Mouse (Mus musculus) G1E (cell line): ENCODE results near the gene Hlx. TPM values are rescaled to one million over a fixed set of nuclear protein-coding genes. Genes with fewer than 3 reads are reported as not detected.

Experiments
- ATAC-seq: 2 replicates; pipeline ENCODE4 v1.8.0; 2016; ENCODE audit warnings: mild to moderate bottlenecking; ENCODE audit not compliant: insufficient number of reproducible peaks, poor library complexity, low FRiP score, severe bottlenecking; ENCODE audit errors: extremely low read depth
- DNase-seq: peaks from one replicate; pipeline ENCODE4 v3.0.0; 2012; ENCODE audit warnings: low spot score
- H3K27me3 ChIP-seq: 2 replicates; pipeline ENCODE4 v1.6.1; 2012; ENCODE audit warnings: mild to moderate bottlenecking, low read length, inconsistent platforms; ENCODE audit not compliant: insufficient read depth
- H3K36me3 ChIP-seq: replicated peaks from 2 replicates; pipeline ENCODE3; 2012; ENCODE audit warnings: mild to moderate bottlenecking, inconsistent platforms
- H3K4me1 ChIP-seq: 2 replicates; pipeline ENCODE4 v1.6.1; 2012; ENCODE audit warnings: low read depth, low read length, inconsistent platforms, mixed read lengths; ENCODE audit not compliant: insufficient read depth
- H3K4me3 ChIP-seq: 2 replicates; pipeline ENCODE4 v1.5.1; 2012; ENCODE audit warnings: low read depth, mild to moderate bottlenecking, inconsistent platforms, low read length, moderate library complexity, mixed read lengths
- H3K9me3 ChIP-seq: replicated peaks from 2 replicates; pipeline ENCODE4 v1.6.1; 2012; ENCODE audit warnings: inconsistent platforms
- CTCF ChIP-seq: IDR thresholded peaks from 2 replicates; pipeline ENCODE4 v1.5.1; 2012; ENCODE audit warnings: low read depth, low read length, inconsistent platforms, mixed read lengths
- GATA1 ChIP-seq: IDR thresholded peaks from 2 replicates; pipeline ENCODE4 v1.6.1; 2012; ENCODE audit warnings: borderline replicate concordance, low read length, inconsistent platforms, mixed read lengths
- GATA2 ChIP-seq: IDR thresholded peaks from 2 replicates; pipeline ENCODE4 v1.6.1; 2012; ENCODE audit warnings: low read depth, low read length, inconsistent platforms, borderline replicate concordance
- POLR2AphosphoS5 ChIP-seq: IDR thresholded peaks from 2 replicates; pipeline ENCODE4 v1.6.1; 2012; ENCODE audit warnings: low read depth, low read length, inconsistent platforms; ENCODE audit not compliant: insufficient replicate concordance
- TAL1 ChIP-seq: conservative IDR thresholded peaks from 2 replicates; pipeline ENCODE4 v1.6.1; 2012; ENCODE audit warnings: low read depth, low read length, inconsistent platforms, mixed read lengths
- polyA plus RNA-seq: library from polyadenylated mRNA; stranded (reverse); fragments of >175 nt; gene quantifications from 2 replicates; pipeline ENCODE4 v1.2.3, GENCODE M21; 2012
- total RNA-seq, 2 experiments: library from RNA; stranded (forward) in 1 of 2; stranded (reverse) in 1 of 2; fragments of 200-1000 nt in 1 of 2; fragments of >200 nt in 1 of 2; fragmentation: Nextera tagmentation in 1 of 2; gene quantifications; 2 replicates each; pipeline ENCODE4 v1.2.3; 2014 to 2017

Hlx gene
- total and polyA plus RNA-seq, 3 experiments: 1.8 to 22.8 (median 10.9) TPM

DNA sequence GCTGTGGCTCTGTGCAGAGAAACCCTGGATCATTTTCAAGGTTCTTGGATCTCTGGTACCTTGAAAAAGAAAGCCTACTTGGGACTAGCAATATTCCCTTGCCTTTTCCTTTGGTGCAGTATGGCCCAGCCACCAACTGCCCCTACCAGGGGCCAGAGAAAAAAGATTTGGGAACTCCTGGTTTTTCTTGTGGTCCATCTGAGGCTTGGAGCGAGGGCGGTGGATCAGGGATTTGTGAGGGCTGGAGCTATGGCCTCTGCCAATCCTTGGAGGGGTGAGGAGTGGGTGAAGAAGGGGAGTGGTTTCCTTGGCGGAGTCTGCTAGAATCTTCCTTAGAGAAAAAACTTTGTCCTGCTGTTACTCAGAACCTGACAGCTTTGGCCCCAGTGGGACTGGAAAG is 8.5 kb downstream of the Hlx start:
- Histone ChIP-seq H3K9me3 (no peaks in the 10 kb centered on the region), H3K27me3 (peaks cover 57% of the 10 kb centered on the region), H3K36me3 (peaks cover 14% of the 10 kb centered on the region), H3K4me3 (no peak overlapping the region), H3K4me1 (no peaks in the 10 kb centered on the region)
- TF ChIP-seq TAL1 (no peak), POLR2AphosphoS5 (no peak), GATA2 (no peak), CTCF (no peak), GATA1 (no peak)
- ATAC-seq (no peak), DNase-seq (no peak)

DNA sequence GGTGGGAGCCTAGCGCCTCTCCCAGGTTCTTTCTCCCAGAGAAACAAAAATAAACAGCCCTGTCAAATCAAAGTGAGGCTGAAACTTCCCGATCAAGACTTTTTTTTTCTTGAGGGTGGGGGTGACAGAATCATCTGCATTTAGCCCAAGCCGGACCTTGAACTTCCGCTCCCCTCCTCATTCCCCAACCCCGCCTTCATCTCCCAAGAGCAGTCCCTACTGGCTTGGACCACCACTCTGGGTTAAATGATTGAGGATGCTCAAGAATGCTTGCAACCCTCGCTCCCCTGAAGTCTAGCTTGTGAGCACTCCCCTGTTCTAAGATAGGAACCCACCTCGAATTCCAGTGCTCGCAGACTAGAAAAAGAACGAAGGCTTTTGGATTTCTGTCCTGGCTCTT is 11.3 kb downstream of the Hlx start:
- DNase-seq (no peak), ATAC-seq (no peak)
- Histone ChIP-seq H3K27me3 (peaks cover 63% of the 10 kb centered on the region), H3K9me3 (no peaks in the 10 kb centered on the region), H3K36me3 (no peaks in the 10 kb centered on the region), H3K4me1 (no peaks in the 10 kb centered on the region), H3K4me3 (no peak overlapping the region)
- TF ChIP-seq POLR2AphosphoS5 (no peak), TAL1 (no peak), GATA2 (no peak), GATA1 (no peak), CTCF (no peak)

DNA sequence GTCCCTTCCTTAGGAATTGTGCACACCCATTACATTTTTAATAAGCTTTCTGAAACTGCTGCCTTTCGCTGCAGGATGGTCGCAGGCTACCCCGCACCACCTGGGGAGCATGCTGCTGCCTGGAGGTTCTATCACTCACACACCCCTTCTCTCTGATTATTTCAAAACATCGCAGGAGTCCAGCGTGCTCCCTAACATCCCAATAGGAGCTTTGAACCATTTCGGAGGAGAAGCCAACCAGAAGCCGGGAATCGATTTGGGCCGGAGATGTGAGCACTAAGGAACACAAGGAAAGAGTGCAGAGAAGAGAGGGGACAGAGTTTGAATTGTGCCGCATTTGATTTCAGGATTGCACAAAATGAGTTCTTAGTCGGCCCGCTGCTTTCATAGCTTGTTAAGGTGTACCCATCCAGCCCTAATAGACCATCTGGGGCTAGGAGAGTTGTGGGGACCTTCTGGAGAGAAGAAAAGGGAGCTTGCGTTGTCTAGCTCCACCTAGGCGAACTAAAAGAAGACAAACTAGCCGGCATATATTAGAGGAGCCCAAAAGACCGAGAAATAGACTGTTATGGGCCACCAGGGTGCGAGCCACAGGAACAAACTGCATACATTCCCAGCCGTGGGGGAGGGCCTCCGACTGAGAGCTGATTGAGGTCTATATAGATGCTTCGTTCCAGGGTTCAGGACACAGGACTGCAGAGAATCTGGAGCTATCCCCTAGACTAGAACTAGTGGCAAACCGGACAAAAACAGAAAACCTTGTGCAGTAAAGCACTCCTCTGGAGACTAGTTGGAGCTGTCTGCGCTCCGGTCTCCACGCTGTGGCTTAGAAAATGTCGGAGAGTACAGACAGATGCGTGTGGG is 12.0 kb downstream of the Hlx start:
- TF ChIP-seq GATA2 (no peak), GATA1 (no peak), TAL1 (no peak), CTCF (no peak), POLR2AphosphoS5 (no peak)

DNA sequence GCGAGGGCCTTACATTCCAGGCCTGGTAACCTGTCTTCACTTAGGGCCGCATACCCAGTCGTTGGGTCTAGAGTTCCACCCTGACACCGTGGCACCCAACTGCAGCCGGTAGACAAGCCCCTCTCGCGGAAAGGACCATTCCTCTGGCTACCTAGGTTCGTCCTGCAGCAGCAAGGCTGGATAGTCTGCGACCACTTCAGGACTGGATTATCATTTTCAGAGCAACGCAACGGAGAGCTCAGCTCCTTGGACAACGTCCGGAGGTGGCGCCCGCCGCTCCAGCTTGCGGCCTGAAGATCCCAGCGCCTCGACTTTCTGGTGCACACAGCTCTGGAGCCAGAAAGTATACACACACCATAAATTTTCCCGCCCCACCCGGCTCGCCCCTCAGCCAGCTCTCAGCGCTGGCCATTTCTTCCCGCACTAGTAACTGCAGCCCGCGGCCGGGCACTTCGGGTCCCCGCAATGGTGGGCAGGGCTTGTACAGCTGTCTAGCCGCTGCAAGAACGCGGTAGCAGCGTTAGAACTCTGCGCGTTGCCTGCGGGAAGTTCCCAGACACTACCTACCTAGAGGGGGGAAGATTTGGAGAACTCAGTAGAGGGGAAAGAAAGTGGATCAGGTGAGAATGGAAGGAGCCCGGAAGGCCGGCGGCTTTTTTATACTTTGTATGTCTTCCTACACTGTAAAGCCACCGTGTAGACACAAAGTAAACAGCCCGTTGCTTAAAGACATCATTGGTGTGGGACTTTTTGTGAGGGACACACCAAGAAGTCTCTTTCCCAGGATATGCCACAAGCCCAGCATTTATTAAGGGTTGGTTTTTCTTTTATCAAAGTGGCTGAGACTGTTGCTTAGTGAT is 13.9 kb downstream of the Hlx start:
- no peak for TF ChIP-seq GATA1
- no peak for TF ChIP-seq GATA2
- TF ChIP-seq POLR2AphosphoS5: no peak
- no peak for TF ChIP-seq CTCF
- TF ChIP-seq TAL1: no peak
- DNase-seq: no peak
- Histone ChIP-seq H3K4me3 (no peak overlapping the region), H3K4me1 (no peaks in the 10 kb centered on the region), H3K36me3 (no peaks in the 10 kb centered on the region), H3K27me3 (peaks cover 51% of the 10 kb centered on the region), H3K9me3 (no peaks in the 10 kb centered on the region)
- ATAC-seq: no peak

More for the DNA sequence above, 12.0 kb downstream of the Hlx start:
- no peaks in the 10 kb centered on the region for H3K9me3 ChIP-seq
- no peaks in the 10 kb centered on the region for H3K4me1 ChIP-seq
- peaks cover 63% of the 10 kb centered on the region for H3K27me3 ChIP-seq
- DNase-seq (no peak), ATAC-seq (no peak)
- no peaks in the 10 kb centered on the region for H3K36me3 ChIP-seq
- no peak overlapping the region for H3K4me3 ChIP-seq

DNA sequence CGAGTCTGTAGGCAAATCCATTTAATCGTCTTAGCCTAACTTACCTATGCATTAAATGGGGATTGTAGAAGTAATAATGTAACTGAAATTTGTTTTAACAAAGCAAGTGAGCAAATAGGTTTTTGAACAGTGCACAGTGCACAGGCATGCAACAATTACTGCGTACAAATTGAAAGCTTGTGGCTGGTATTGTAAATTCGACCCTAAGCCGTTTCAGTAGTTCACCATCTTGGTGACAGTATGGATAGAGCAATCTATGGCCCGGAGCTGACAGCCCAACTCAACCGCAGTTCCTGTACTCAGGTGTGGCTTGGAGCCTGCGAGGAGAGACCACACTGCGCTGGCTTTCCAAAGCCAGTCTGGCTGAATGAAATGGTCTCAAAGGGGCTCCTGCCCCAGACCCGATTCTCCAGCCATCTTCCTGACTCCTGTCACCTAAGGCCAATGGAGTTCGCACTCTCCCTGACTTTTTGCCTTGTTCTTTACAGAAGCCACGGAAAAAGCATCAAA is 14.7 kb downstream of the Hlx start:
- no peak for DNase-seq
- Histone ChIP-seq H3K4me3 (no peak overlapping the region), H3K27me3 (peaks cover 44% of the 10 kb centered on the region), H3K4me1 (no peaks in the 10 kb centered on the region), H3K36me3 (no peaks in the 10 kb centered on the region), H3K9me3 (no peaks in the 10 kb centered on the region)
- TF ChIP-seq GATA1: no peak
- TF ChIP-seq GATA2: no peak
- no peak for TF ChIP-seq TAL1
- TF ChIP-seq CTCF: no peak
- no peak for TF ChIP-seq POLR2AphosphoS5
- no peak for ATAC-seq

DNA sequence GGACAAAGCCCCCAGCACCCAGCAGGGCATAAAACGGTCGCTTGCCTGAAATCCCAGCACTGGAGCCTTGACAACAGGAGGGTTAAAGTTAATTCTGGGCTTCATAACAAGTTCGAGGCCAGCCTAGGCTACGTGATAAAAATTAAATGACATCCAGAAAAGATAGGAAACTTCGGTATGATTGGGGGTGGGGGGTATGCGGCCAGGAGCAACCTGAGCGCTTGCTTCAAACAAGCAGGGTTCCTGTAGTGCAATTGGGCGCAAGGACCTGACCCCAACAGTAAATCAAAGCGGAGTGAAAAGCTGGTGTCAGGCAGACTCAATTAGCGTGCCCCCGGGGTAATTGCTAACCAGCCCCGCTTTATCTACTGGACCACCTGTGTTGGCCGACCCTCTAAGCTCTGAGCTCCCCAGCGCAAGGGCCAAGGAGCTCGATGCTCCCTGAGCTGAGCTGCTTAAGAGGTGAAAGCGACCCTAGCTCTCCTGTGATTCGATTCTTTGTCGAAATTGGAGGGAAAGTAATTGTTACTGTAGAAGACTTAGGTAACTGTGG is 15.3 kb downstream of the Hlx start:
- Histone ChIP-seq H3K9me3 (no peaks in the 10 kb centered on the region), H3K4me1 (no peaks in the 10 kb centered on the region), H3K36me3 (no peaks in the 10 kb centered on the region), H3K27me3 (peaks cover 44% of the 10 kb centered on the region), H3K4me3 (no peak overlapping the region)
- DNase-seq (no peak), ATAC-seq (no peak)
- TF ChIP-seq POLR2AphosphoS5 (no peak), CTCF (no peak), TAL1 (no peak), GATA2 (no peak), GATA1 (no peak)
